ENCODE assay signal across 36 mouse cellular contexts in genomic region chr12:74362453-74362852, GRCm38 (mm10). TPM values are rescaled to one million over a fixed set of nuclear protein-coding genes. Genes with fewer than 3 reads are reported as not detected.
A peak's percentile ranks its signal among the peaks of the same experiment; 100 is the strongest.
DNase-seq lines count a peak whose midpoint lies in the region; ATAC-seq lines count a peak whose summit lies in the region.
"Had no signal": no experiment of that assay in that cellular context is flagged by ENCODE, and none has a peak within 500 bp of the region (broad histone marks: within the 10 kb centered on the region; RNA-seq: fewer than 3 reads in every experiment).

No protein-coding gene starts in this region.

- WGBS in heart, embryonic 13.5 days, result 71% methylated on average over 2 of the region's 2 CpGs
- 54% methylated on average over 2 of the region's 2 CpGs for WGBS in embryonic facial prominence, embryonic 12.5 days
- 44% methylated on average over 2 of the region's 2 CpGs for WGBS in embryonic facial prominence, embryonic 14.5 days
- WGBS in limb, embryonic 12.5 days, result 25% methylated on average over 2 of the region's 2 CpGs
- 81% methylated on average over 2 of the region's 2 CpGs for WGBS in midbrain, embryonic 11.5 days

- intact Hi-C loops in heart, postnatal 25 days (cut with DNase I), result no loop called here

- no peaks in the 10 kb centered on the region for H3K9me3 ChIP-seq in heart, embryonic 13.5 days
- H3K9me3 ChIP-seq in embryonic facial prominence, embryonic 12.5 days, result no peaks in the 10 kb centered on the region
- no peaks in the 10 kb centered on the region for H3K9me3 ChIP-seq in embryonic facial prominence, embryonic 14.5 days (ENCODE audit: control insufficient read depth, low read length)
- no peaks in the 10 kb centered on the region for H3K9me3 ChIP-seq in limb, embryonic 12.5 days
- no peaks in the 10 kb centered on the region for H3K9me3 ChIP-seq in midbrain, embryonic 11.5 days (ENCODE audit: control insufficient read depth, low read length)
- H3K9me3 ChIP-seq: forebrain, embryonic 10.5 days; forebrain, embryonic 13.5 days; heart, embryonic 12.5 days; hindbrain, embryonic 12.5 days; hindbrain, embryonic 15.5 days had no signal

- ATAC-seq in heart, embryonic 13.5 days (ENCODE audit: extremely low read depth, insufficient number of reproducible peaks, low FRiP score, low TSS enrichment), result no peak
- ATAC-seq in embryonic facial prominence, embryonic 12.5 days (ENCODE audit: insufficient number of reproducible peaks, insufficient read depth, low FRiP score, low TSS enrichment), result 0 out of 2 replicates have a peak, but pooled peaks have one; percentile 22
- no peak for ATAC-seq in embryonic facial prominence, embryonic 14.5 days (ENCODE audit: low read depth)
- ATAC-seq in limb, embryonic 12.5 days (ENCODE audit: insufficient number of reproducible peaks, insufficient read depth, low FRiP score, low TSS enrichment, low read depth), result peak; percentile 80; the same call in 1 of the 2 replicates
- ATAC-seq in midbrain, embryonic 11.5 days (ENCODE audit: low FRiP score), result no peak
- ATAC-seq: forebrain, embryonic 13.5 days; forebrain, embryonic 16.5 days; inflammation-experienced regulatory T-cells, adult 6 months; intestine, embryonic 16.5 days had no signal

- no peaks in the 10 kb centered on the region for H3K27me3 ChIP-seq in heart, embryonic 13.5 days (replicated peaks)
- no peaks in the 10 kb centered on the region for H3K27me3 ChIP-seq in embryonic facial prominence, embryonic 12.5 days
- H3K27me3 ChIP-seq in embryonic facial prominence, embryonic 14.5 days (replicated peaks; ENCODE audit: control insufficient read depth, insufficient read depth, low read length), result no peaks in the 10 kb centered on the region
- H3K27me3 ChIP-seq in limb, embryonic 12.5 days, result no peaks in the 10 kb centered on the region
- H3K27me3 ChIP-seq in midbrain, embryonic 11.5 days (ENCODE audit: control insufficient read depth, insufficient read depth, low read length), result no peaks in the 10 kb centered on the region
- H3K27me3 ChIP-seq: CH12.LX; forebrain, embryonic 13.5 days; heart, embryonic 12.5 days; hindbrain, embryonic 12.5 days; hindbrain, embryonic 15.5 days had no signal

- H3K36me3 ChIP-seq in heart, embryonic 13.5 days, result no peaks in the 10 kb centered on the region
- H3K36me3 ChIP-seq in embryonic facial prominence, embryonic 12.5 days, result no peaks in the 10 kb centered on the region
- no peaks in the 10 kb centered on the region for H3K36me3 ChIP-seq in embryonic facial prominence, embryonic 14.5 days (ENCODE audit: control insufficient read depth, insufficient read depth, low read length)
- H3K36me3 ChIP-seq in limb, embryonic 12.5 days, result no peaks in the 10 kb centered on the region
- H3K36me3 ChIP-seq in midbrain, embryonic 11.5 days (ENCODE audit: control insufficient read depth, insufficient read depth, low read length), result no peaks in the 10 kb centered on the region
- H3K36me3 ChIP-seq: forebrain, embryonic 10.5 days; G1E; heart, embryonic 12.5 days; hindbrain, embryonic 12.5 days; hindbrain, embryonic 15.5 days had no signal

- H3K4me3 ChIP-seq in heart, embryonic 13.5 days, result no peak overlapping the region
- no peak overlapping the region for H3K4me3 ChIP-seq in embryonic facial prominence, embryonic 12.5 days
- H3K4me3 ChIP-seq in embryonic facial prominence, embryonic 14.5 days (ENCODE audit: low read depth, low read length), result no peak overlapping the region
- H3K4me3 ChIP-seq in limb, embryonic 12.5 days (replicated peaks), result no peak overlapping the region
- H3K4me3 ChIP-seq in midbrain, embryonic 11.5 days (ENCODE audit: low read depth, low read length), result no peak overlapping the region
- H3K4me3 ChIP-seq: forebrain, embryonic 10.5 days; forebrain, embryonic 13.5 days; gastrocnemius, adult 2 months; heart, embryonic 12.5 days; hindbrain, embryonic 12.5 days; hindbrain, embryonic 15.5 days had no signal

- DNase-seq in heart, postnatal 25 days (ENCODE audit: low spot score), result no peak
- DNase-seq in embryonic facial prominence, embryonic 14.5 days (ENCODE audit: low spot score), result peak; percentile 56
- DNase-seq in urinary bladder, adult 2 months (ENCODE audit: low spot score), result no peak
- no peak for DNase-seq in midbrain, embryonic 11.5 days (ENCODE audit: low spot score, missing footprints)
- DNase-seq in thymus, adult 18-20 months, result no peak
- DNase-seq: adrenal gland, adult 2 months; adrenal gland, postnatal 14 days; B cell, adult 2 months; cerebellum, adult 11 months; cerebellum, adult 2 months; cerebellum, adult 9-11 months; cerebellum, postnatal 25 days; gastrocnemius, adult 2 months; gastrocnemius, postnatal 14 days; heart, adult 11 months; heart, postnatal 14 days had no signal

- H3K9ac ChIP-seq in heart, embryonic 13.5 days, result 0 out of 2 replicates have a peak overlapping the region, but pooled peaks have one; percentile 48
- H3K9ac ChIP-seq in embryonic facial prominence, embryonic 12.5 days, result no peak overlapping the region
- no peak overlapping the region for H3K9ac ChIP-seq in embryonic facial prominence, embryonic 14.5 days (ENCODE audit: low read depth, low read length)
- H3K9ac ChIP-seq in limb, embryonic 12.5 days (replicated peaks), result no peak overlapping the region
- H3K9ac ChIP-seq in midbrain, embryonic 11.5 days (ENCODE audit: low read length), result no peak overlapping the region
- H3K9ac ChIP-seq: forebrain, embryonic 13.5 days; heart, embryonic 12.5 days; hindbrain, embryonic 12.5 days; hindbrain, embryonic 15.5 days had no signal

- peaks cover 13% of the 10 kb centered on the region for H3K4me1 ChIP-seq in heart, embryonic 13.5 days
- peaks cover 6% of the 10 kb centered on the region; the same call in 1 of the 2 replicates for H3K4me1 ChIP-seq in embryonic facial prominence, embryonic 12.5 days
- peaks cover 4% of the 10 kb centered on the region; the same call in 1 of the 2 replicates for H3K4me1 ChIP-seq in embryonic facial prominence, embryonic 14.5 days (ENCODE audit: control insufficient read depth, insufficient read depth, low read length)
- H3K4me1 ChIP-seq in limb, embryonic 12.5 days (replicated peaks), result peaks cover 18% of the 10 kb centered on the region
- no peaks in the 10 kb centered on the region for H3K4me1 ChIP-seq in midbrain, embryonic 11.5 days (ENCODE audit: control insufficient read depth, insufficient read depth, low read length)
- H3K4me1 ChIP-seq: hindbrain, embryonic 12.5 days; hindbrain, embryonic 15.5 days had no signal

- no peak overlapping the region for H3K4me2 ChIP-seq in heart, embryonic 13.5 days
- no peak overlapping the region for H3K4me2 ChIP-seq in embryonic facial prominence, embryonic 12.5 days (replicated peaks)
- H3K4me2 ChIP-seq in embryonic facial prominence, embryonic 14.5 days (ENCODE audit: low read depth, low read length), result no peak overlapping the region
- no peak overlapping the region for H3K4me2 ChIP-seq in limb, embryonic 12.5 days
- H3K4me2 ChIP-seq in midbrain, embryonic 11.5 days, result no peak overlapping the region
- H3K4me2 ChIP-seq: forebrain, embryonic 13.5 days; heart, embryonic 12.5 days; hindbrain, embryonic 12.5 days; hindbrain, embryonic 15.5 days had no signal

- no peak overlapping the region for H3K27ac ChIP-seq in heart, embryonic 13.5 days (replicated peaks)
- no peak overlapping the region for H3K27ac ChIP-seq in embryonic facial prominence, embryonic 12.5 days
- no peak overlapping the region for H3K27ac ChIP-seq in embryonic facial prominence, embryonic 14.5 days (replicated peaks; ENCODE audit: low read depth, low read length)
- no peak overlapping the region for H3K27ac ChIP-seq in limb, embryonic 12.5 days
- H3K27ac ChIP-seq in midbrain, embryonic 11.5 days (ENCODE audit: low read depth, low read length), result no peak overlapping the region
- H3K27ac ChIP-seq: forebrain, embryonic 10.5 days; forebrain, embryonic 13.5 days; gastrocnemius, adult 2 months; hindbrain, embryonic 12.5 days; hindbrain, embryonic 15.5 days had no signal

RNA-seq across cellular contexts. Expression of gene Gm11042, which starts 46.3 kb away (rescaled TPM):
- not detected in 2 replicates for polyA plus RNA-seq in heart, embryonic 13.5 days (2015; fragmentation: Nextera tagmentation; extraction: Ambion mirVana)
- total RNA-seq in heart, postnatal 25 days (2021), result not detected
- not detected in 2 replicates for polyA plus RNA-seq in embryonic facial prominence, embryonic 12.5 days (2016; fragmentation: Nextera tagmentation; extraction: Ambion mirVana)
- not detected in 2 replicates for polyA plus RNA-seq in embryonic facial prominence, embryonic 14.5 days (2014; fragmentation: Nextera tagmentation; extraction: Ambion mirVana)
- polyA plus RNA-seq in limb, embryonic 12.5 days (2016; fragmentation: Nextera tagmentation; extraction: Ambion mirVana), result not detected in 2 replicates
- polyA plus RNA-seq in urinary bladder, adult 2 months (2012; rRNA removed), result not detected in 2 replicates
- not detected in 2 replicates for polyA plus RNA-seq in midbrain, embryonic 11.5 days (2014; fragmentation: Nextera tagmentation; extraction: Ambion mirVana)
- total RNA-seq: adrenal gland, adult 2 months; adrenal gland, postnatal 14 days; adrenal gland, postnatal 4 days; CH12.LX; common myeloid progenitor, adult 5-6 weeks; G1E; gastrocnemius, adult 2 months; gastrocnemius, postnatal 14 days; gastrocnemius, postnatal 4 days; heart, adult 8-10 months; heart, postnatal 14 days; hematopoietic stem cell, adult 5-6 weeks had no signal
- polyA plus RNA-seq: adrenal gland, adult 2 months; cerebellum, adult 2 months; forebrain, embryonic 10.5 days; forebrain, embryonic 13.5 days; forebrain, embryonic 16.5 days; frontal cortex, adult 2 months; G1E; heart, embryonic 12.5 days; heart, embryonic 16.5 days; hindbrain, embryonic 12.5 days; hindbrain, embryonic 15.5 days; inflammation-experienced regulatory T-cells, adult 6 months; intestine, embryonic 16.5 days had no signal

Comparison
In these comparisons a context has a peak if more than half of its experiments do, and no peak if none do; other contexts are left out.
1. ATAC-seq: peak in embryonic facial prominence, embryonic 12.5 days (single experiment) and limb, embryonic 12.5 days (single experiment); none in heart, embryonic 13.5 days (single experiment), embryonic facial prominence, embryonic 14.5 days (single experiment) and midbrain, embryonic 11.5 days (single experiment).